Mouse (Mus musculus): ENCODE data around the gene Efcab11. TPM values are rescaled to one million over a fixed set of nuclear protein-coding genes. Genes with fewer than 3 reads are reported as not detected.
"Not testable (repeated sequence)": the region's sequence is repeated elsewhere in the genome, so short reads cannot be mapped to it uniquely, and the experiment has no call there.

The Efcab11 gene
- polyA plus RNA-seq, 1 experiment from 2014 or later, result 1.4 TPM

GRCm38 (mm10) chr12:99807891-99808290, 76.3 kb downstream of the Efcab11 start:
- Histone ChIP-seq H3K4me3 (ENCODE audit: inconsistent target) (no peak overlapping the region), H3K36me3 (ENCODE audit: inconsistent target) (no peaks in the 10 kb centered on the region), H3K27ac (no peak overlapping the region), H3K79me2 (ENCODE audit: inconsistent target) (no peaks in the 10 kb centered on the region)
- WGBS (ENCODE audit: missing documents), result 94% methylated on average over 5 of the region's 5 CpGs

- not testable (repeated sequence) for H3K79me2 ChIP-seq (ENCODE audit: inconsistent target); H3K36me3 ChIP-seq (ENCODE audit: inconsistent target); H3K4me3 ChIP-seq (ENCODE audit: inconsistent target); H3K27ac ChIP-seq
- WGBS (ENCODE audit: missing documents), result 78% methylated on average over 4 of the region's 7 CpGs
These were observed 77.5 kb downstream of the Efcab11 start for GRCm38 (mm10) chr12:99806741-99807140.

- WGBS (ENCODE audit: missing documents), result 6% methylated on average over 2 of the region's 2 CpGs
- no peaks in the 10 kb centered on the region for H3K79me2 ChIP-seq (ENCODE audit: inconsistent target)
- no peak overlapping the region for H3K4me3 ChIP-seq (ENCODE audit: inconsistent target)
- H3K27ac ChIP-seq, result peak overlapping the region; percentile 34
- H3K36me3 ChIP-seq (ENCODE audit: inconsistent target), result no peaks in the 10 kb centered on the region
These were observed 88.3 kb downstream of the Efcab11 start for GRCm38 (mm10) chr12:99795921-99796320.

GRCm38 (mm10) chr12:99794792-99795620, 89.2 kb downstream of the Efcab11 start:
- 72% methylated on average over 7 of the region's 7 CpGs for WGBS (ENCODE audit: missing documents)
- no peaks in the 10 kb centered on the region for H3K79me2 ChIP-seq (ENCODE audit: inconsistent target)
- H3K27ac ChIP-seq, result peak overlapping the region; percentile 10; the same call in 1 of the 2 replicates

GRCm38 (mm10) chr12:99794158-99794515, 90.1 kb downstream of the Efcab11 start:
- 100% methylated on average over 3 of the region's 4 CpGs for WGBS (ENCODE audit: missing documents)
- no peak overlapping the region for H3K4me3 ChIP-seq (ENCODE audit: inconsistent target)

More at GRCm38 (mm10) chr12:99794792-99795620, 89.2 kb downstream of the Efcab11 start:
- Histone ChIP-seq H3K4me3 (ENCODE audit: inconsistent target) (no peak overlapping the region), H3K36me3 (ENCODE audit: inconsistent target) (no peaks in the 10 kb centered on the region)

GRCm38 (mm10) chr12:99793465-99794157, 90.6 kb downstream of the Efcab11 start:
- H3K4me3 ChIP-seq (ENCODE audit: inconsistent target), result no peak overlapping the region
- H3K36me3 ChIP-seq (ENCODE audit: inconsistent target), result no peaks in the 10 kb centered on the region
- no peaks in the 10 kb centered on the region for H3K79me2 ChIP-seq (ENCODE audit: inconsistent target)
- WGBS (ENCODE audit: missing documents), result 83% methylated on average over 10 of the region's 10 CpGs
- no peak overlapping the region for H3K27ac ChIP-seq

More at GRCm38 (mm10) chr12:99794158-99794515, 90.1 kb downstream of the Efcab11 start:
- Histone ChIP-seq H3K27ac (no peak overlapping the region), H3K36me3 (ENCODE audit: inconsistent target) (no peaks in the 10 kb centered on the region), H3K79me2 (ENCODE audit: inconsistent target) (no peaks in the 10 kb centered on the region)

- Histone ChIP-seq H3K36me3 (ENCODE audit: inconsistent target) (no peaks in the 10 kb centered on the region), H3K79me2 (ENCODE audit: inconsistent target) (no peaks in the 10 kb centered on the region), H3K27ac (peak overlapping the region; percentile 66), H3K4me3 (ENCODE audit: inconsistent target) (no peak overlapping the region)
- 19% methylated on average over 5 of the region's 5 CpGs for WGBS (ENCODE audit: missing documents)
These were observed 94.8 kb downstream of the Efcab11 start for GRCm38 (mm10) chr12:99789283-99789960.

- no peak overlapping the region for H3K27ac ChIP-seq
- no peaks in the 10 kb centered on the region for H3K36me3 ChIP-seq (ENCODE audit: inconsistent target)
- 95% methylated on average over 5 of the region's 5 CpGs for WGBS (ENCODE audit: missing documents)
These were observed 102.5 kb downstream of the Efcab11 start for GRCm38 (mm10) chr12:99781774-99782173.

GRCm38 (mm10) chr12:99780396-99780795, 103.8 kb downstream of the Efcab11 start:
- Histone ChIP-seq H3K27ac (no peak overlapping the region), H3K79me2 (ENCODE audit: inconsistent target) (no peaks in the 10 kb centered on the region), H3K4me3 (ENCODE audit: inconsistent target) (no peak overlapping the region), H3K36me3 (ENCODE audit: inconsistent target) (no peaks in the 10 kb centered on the region)
- 95% methylated on average over 3 of the region's 3 CpGs for WGBS (ENCODE audit: missing documents)

More at GRCm38 (mm10) chr12:99781774-99782173, 102.5 kb downstream of the Efcab11 start:
- no peaks in the 10 kb centered on the region for H3K79me2 ChIP-seq (ENCODE audit: inconsistent target)
- no peak overlapping the region for H3K4me3 ChIP-seq (ENCODE audit: inconsistent target)

GRCm38 (mm10) chr12:99779908-99780307, 104.3 kb downstream of the Efcab11 start:
- no peak overlapping the region for H3K4me3 ChIP-seq (ENCODE audit: inconsistent target)
- no peak overlapping the region for H3K27ac ChIP-seq
- no peaks in the 10 kb centered on the region for H3K79me2 ChIP-seq (ENCODE audit: inconsistent target)
- H3K36me3 ChIP-seq (ENCODE audit: inconsistent target), result no peaks in the 10 kb centered on the region
- 99% methylated on average over 7 of the region's 7 CpGs for WGBS (ENCODE audit: missing documents)

- no peak overlapping the region for H3K4me3 ChIP-seq (ENCODE audit: inconsistent target)
These were observed 107.6 kb downstream of the Efcab11 start for GRCm38 (mm10) chr12:99776497-99777139.

GRCm38 (mm10) chr12:99774864-99775263, 109.4 kb downstream of the Efcab11 start:
- Histone ChIP-seq H3K36me3 (ENCODE audit: inconsistent target) (no peaks in the 10 kb centered on the region), H3K27ac (no peak overlapping the region), H3K79me2 (ENCODE audit: inconsistent target) (no peaks in the 10 kb centered on the region), H3K4me3 (ENCODE audit: inconsistent target) (no peak overlapping the region)
- 93% methylated on average over 2 of the region's 2 CpGs for WGBS (ENCODE audit: missing documents)

More at GRCm38 (mm10) chr12:99776497-99777139, 107.6 kb downstream of the Efcab11 start:
- Histone ChIP-seq H3K27ac (no peak overlapping the region), H3K36me3 (ENCODE audit: inconsistent target) (no peaks in the 10 kb centered on the region), H3K79me2 (ENCODE audit: inconsistent target) (no peaks in the 10 kb centered on the region)
- WGBS (ENCODE audit: missing documents), result 86% methylated on average over 6 of the region's 8 CpGs

GRCm38 (mm10) chr12:99773636-99774193, 110.5 kb downstream of the Efcab11 start:
- no peak overlapping the region for H3K4me3 ChIP-seq (ENCODE audit: inconsistent target)
- H3K27ac ChIP-seq, result no peak overlapping the region
- H3K36me3 ChIP-seq (ENCODE audit: inconsistent target), result no peaks in the 10 kb centered on the region
- WGBS (ENCODE audit: missing documents), result 95% methylated on average over 5 of the region's 5 CpGs
- H3K79me2 ChIP-seq (ENCODE audit: inconsistent target), result no peaks in the 10 kb centered on the region

GRCm38 (mm10) chr12:99771018-99771417, 113.2 kb downstream of the Efcab11 start:
- Histone ChIP-seq H3K79me2 (ENCODE audit: inconsistent target) (no peaks in the 10 kb centered on the region), H3K4me3 (ENCODE audit: inconsistent target) (no peak overlapping the region), H3K27ac (no peak overlapping the region), H3K36me3 (ENCODE audit: inconsistent target) (no peaks in the 10 kb centered on the region)
- WGBS (ENCODE audit: missing documents), result 100% methylated on average over 4 of the region's 7 CpGs

Measured in macrophage (primary cell).